Mouse (Mus musculus) CD4-positive, CD25-positive, alpha-beta regulatory T cell, adult 9 weeks (primary cell): Measurements from ENCODE around the gene Gm17304. TPM values are rescaled to one million over a fixed set of nuclear protein-coding genes. Genes with fewer than 3 reads are reported as not detected.

Source experiments
- polyA plus RNA-seq: library from polyadenylated mRNA; unstranded; fragments of 100-300 nt; shearing (Covaris generic); gene quantifications from one replicate; pipeline ENCODE4 v1.2.1, GENCODE M21; 2017

The Gm17304 gene
- not detected for polyA plus RNA-seq

GRCm38 (mm10) chr5:106608798-106609197 lies at the start of gene Gm17304:
TSS of gene Gm17304 (plus strand) at chr5:106609098.

Other genes with a start within 250 kb of the Gm17304 start
- not detected for gene Barhl2, start 150.9 kb upstream of the Gm17304 start, polyA plus RNA-seq
- 45.6 TPM for gene Zfp644, start 88.2 kb downstream of the Gm17304 start, polyA plus RNA-seq